Mouse (Mus musculus) cerebellum, adult 2 months (tissue): ENCODE measurements around the gene Spag9.

Source experiments
- CTCF ChIP-seq: fragments of 200-500 bp; IDR thresholded peaks from 2 replicates; pipeline ENCODE4 v1.5.1; 2011; ENCODE audit warnings: low read depth, mild to moderate bottlenecking, control low read depth, low read length, moderate library complexity, borderline replicate concordance; ENCODE audit not compliant: insufficient read depth
- POLR2A ChIP-seq: fragments of 200-500 bp; IDR thresholded peaks from 2 replicates; pipeline ENCODE4 v1.6.1; 2011; ENCODE audit warnings: low read length, control low read depth, borderline replicate concordance; ENCODE audit not compliant: insufficient read depth

GRCm38 (mm10) chr11:94175288-94175687 lies 179.4 kb downstream of the Spag9 start:
- TF ChIP-seq POLR2A (no peak), CTCF (no peak)
